Mouse (Mus musculus): Measurements from ENCODE around the gene Gcnt2.

GRCm38 (mm10) chr13:40843418-40844067 lies 16.0 kb upstream of the Gcnt2 start:
- TF ChIP-seq CTCF (IDR thresholded peaks at IDR 0.05; ENCODE audit: low read depth), result peak; percentile 84
- TF ChIP-seq EP300 (IDR thresholded peaks at IDR 0.05; ENCODE audit: low read depth), result no peak
